Mouse (Mus musculus) heart, embryonic 13.5 days (tissue): Measurements from ENCODE around the gene Pltp. TPM values are rescaled to one million over a fixed set of nuclear protein-coding genes. Genes with fewer than 3 reads are reported as not detected.

Source experiments
- polyA plus RNA-seq: library from polyadenylated mRNA; unstranded; fragments of >200 nt; fragmentation: Nextera tagmentation; extraction: Ambion mirVana; gene quantifications from 2 replicates; pipeline ENCODE4 v1.2.1, GENCODE M21; 2015

Pltp gene
- polyA plus RNA-seq, 1 experiment from 2014 or later: 14.9 TPM

Other genes with a start within 250 kb of the Pltp start
- gene Wfdc6b, start 244.2 kb downstream of the Pltp start, polyA plus RNA-seq: not detected in 2 replicates
- gene Wfdc8, start 244.1 kb downstream of the Pltp start, polyA plus RNA-seq: not detected in 2 replicates
- gene Wfdc16, start 218.9 kb downstream of the Pltp start, polyA plus RNA-seq: not detected in 2 replicates
- not detected in 2 replicates for gene Wfdc10, start 201.7 kb downstream of the Pltp start, polyA plus RNA-seq
- gene Wfdc9, start 201.1 kb downstream of the Pltp start, polyA plus RNA-seq: not detected in 2 replicates
- not detected in 2 replicates for gene Wfdc11, start 183.6 kb downstream of the Pltp start, polyA plus RNA-seq
- not detected in 2 replicates for gene Wfdc13, start 172.6 kb downstream of the Pltp start, polyA plus RNA-seq
- not detected in 2 replicates for gene Spint4, start 159.2 kb downstream of the Pltp start, polyA plus RNA-seq
- not detected in 2 replicates for gene Spint5, start 142.4 kb downstream of the Pltp start, polyA plus RNA-seq
- 0.27 and 0.28 TPM in 2 replicates for gene Wfdc3, start 111.8 kb downstream of the Pltp start, polyA plus RNA-seq
- gene Dnttip1, start 111.7 kb downstream of the Pltp start, polyA plus RNA-seq: 55.0 and 56.9 TPM in 2 replicates
- 434 and 464 TPM in 2 replicates for gene Ube2c, start 87.8 kb downstream of the Pltp start, polyA plus RNA-seq
- gene Tnnc2, start 77.7 kb downstream of the Pltp start, polyA plus RNA-seq: 1.0 and 3.8 TPM in 2 replicates
- gene Snx21, start 71.9 kb downstream of the Pltp start, polyA plus RNA-seq: 26.7 and 31.8 TPM in 2 replicates
- 12.0 and 18.0 TPM in 2 replicates for gene Acot8, start 52.8 kb downstream of the Pltp start, polyA plus RNA-seq
- 5.0 and 5.4 TPM in 2 replicates for gene Zswim3, start 52.6 kb downstream of the Pltp start, polyA plus RNA-seq
- gene Zswim1, start 35.0 kb downstream of the Pltp start, polyA plus RNA-seq: 8.7 and 9.0 TPM in 2 replicates
- gene Spata25, start 29.2 kb downstream of the Pltp start, polyA plus RNA-seq: not detected in 2 replicates
- 171 and 180 TPM in 2 replicates for gene Ctsa, start 24.8 kb downstream of the Pltp start, polyA plus RNA-seq
- gene Neurl2, start 24.3 kb downstream of the Pltp start, polyA plus RNA-seq: 44.5 and 46.7 TPM in 2 replicates
- gene Pcif1, start 21.6 kb upstream of the Pltp start, polyA plus RNA-seq: 56.0 and 63.1 TPM in 2 replicates
- gene Zfp335, start 54.0 kb upstream of the Pltp start, polyA plus RNA-seq: 8.8 and 9.2 TPM in 2 replicates
- 0.33 and 0.36 TPM in 2 replicates for gene Mmp9, start 83.1 kb upstream of the Pltp start, polyA plus RNA-seq
- 0.42 and 0.56 TPM in 2 replicates for gene Slc12a5, start 103.1 kb upstream of the Pltp start, polyA plus RNA-seq
- 40.0 and 42.2 TPM in 2 replicates for gene Ncoa5, start 177.2 kb upstream of the Pltp start, polyA plus RNA-seq
- gene Cd40, start 197.9 kb upstream of the Pltp start, polyA plus RNA-seq: 7.6 and 8.5 TPM in 2 replicates
- not detected in 2 replicates for gene 1700025C18Rik, start 233.0 kb upstream of the Pltp start, polyA plus RNA-seq